Comparison of ENCODE assay signal across 11 mouse cellular contexts in genomic region chr12:36207800-36208148, GRCm38 (mm10). TPM values are rescaled to one million over a fixed set of nuclear protein-coding genes. Genes with fewer than 3 reads are reported as not detected.
DNase-seq lines count a peak whose midpoint lies in the region; ATAC-seq and TF ChIP-seq lines count a peak whose summit lies in the region.
"Had no signal": no experiment of that assay in that cellular context is flagged by ENCODE, and none has a peak within 500 bp of the region (broad histone marks: within the 10 kb centered on the region; RNA-seq: fewer than 3 reads in every experiment).

No protein-coding gene starts in this region.

- no peaks in the 10 kb centered on the region for H3K36me3 ChIP-seq in kidney, embryonic 16.5 days (ENCODE audit: insufficient read depth, low read length)
- no peaks in the 10 kb centered on the region for H3K36me3 ChIP-seq in forebrain, embryonic 15.5 days
- no peaks in the 10 kb centered on the region for H3K36me3 ChIP-seq in hindbrain, postnatal 0 days (ENCODE audit: insufficient read depth, low read length)
- H3K36me3 ChIP-seq in neural tube, embryonic 12.5 days = no peaks in the 10 kb centered on the region

- WGBS in kidney, embryonic 16.5 days = 69% methylated on average over 7 of the region's 7 CpGs
- WGBS in forebrain, embryonic 15.5 days = 65% methylated on average over 7 of the region's 7 CpGs
- WGBS in hindbrain, postnatal 0 days = 48% methylated on average over 7 of the region's 7 CpGs
- WGBS in neural tube, embryonic 12.5 days = 63% methylated on average over 7 of the region's 7 CpGs

- ATAC-seq in kidney, embryonic 16.5 days (ENCODE audit: low FRiP score, low TSS enrichment) = no peak
- no peak for ATAC-seq in forebrain, embryonic 15.5 days (replicated peaks)
- no peak for ATAC-seq in hindbrain, postnatal 0 days
- peak; percentile 56; the same call in 1 of the 2 replicates for ATAC-seq in neural tube, embryonic 12.5 days (ENCODE audit: low FRiP score, low read depth)

- 0 out of 2 replicates have a peak overlapping the region, but pooled peaks have one; percentile 5 for H3K4me3 ChIP-seq in kidney, embryonic 16.5 days (ENCODE audit: low read length)
- no peak overlapping the region for H3K4me3 ChIP-seq in forebrain, embryonic 15.5 days
- H3K4me3 ChIP-seq in hindbrain, postnatal 0 days (ENCODE audit: low read length) = peak overlapping the region; percentile 8
- no peak overlapping the region for H3K4me3 ChIP-seq in neural tube, embryonic 12.5 days

- no peak overlapping the region for H3K9ac ChIP-seq in kidney, embryonic 16.5 days (replicated peaks; ENCODE audit: low read length)
- no peak overlapping the region for H3K9ac ChIP-seq in forebrain, embryonic 15.5 days (replicated peaks)
- H3K9ac ChIP-seq in hindbrain, postnatal 0 days (replicated peaks; ENCODE audit: low read length) = no peak overlapping the region
- no peak overlapping the region for H3K9ac ChIP-seq in neural tube, embryonic 12.5 days

- no peak overlapping the region for H3K27ac ChIP-seq in kidney, embryonic 16.5 days (ENCODE audit: low read length)
- H3K27ac ChIP-seq in forebrain, embryonic 15.5 days (replicated peaks) = 0 out of 2 replicates have a peak overlapping the region, but pooled peaks have one; percentile 24
- H3K27ac ChIP-seq in hindbrain, postnatal 0 days = no peak overlapping the region
- H3K27ac ChIP-seq in neural tube, embryonic 12.5 days = no peak overlapping the region

- TF ChIP-seq CTCF in hindbrain, postnatal 0 days (IDR thresholded peaks at IDR 0.05; ENCODE audit: low read depth) = no peak

- H3K27me3 ChIP-seq in kidney, embryonic 16.5 days (ENCODE audit: insufficient read depth, low read length) = no peaks in the 10 kb centered on the region
- H3K27me3 ChIP-seq in forebrain, embryonic 15.5 days = no peaks in the 10 kb centered on the region
- no peaks in the 10 kb centered on the region for H3K27me3 ChIP-seq in hindbrain, postnatal 0 days (ENCODE audit: insufficient read depth, low read length)
- H3K27me3 ChIP-seq in neural tube, embryonic 12.5 days (replicated peaks) = no peaks in the 10 kb centered on the region

- H3K4me1 ChIP-seq in kidney, embryonic 16.5 days (ENCODE audit: insufficient read depth, low read length) = peaks cover 4% of the 10 kb centered on the region; the same call in 1 of the 2 replicates
- peaks cover 9% of the 10 kb centered on the region for H3K4me1 ChIP-seq in forebrain, embryonic 15.5 days
- peaks cover 3% of the 10 kb centered on the region; the same call in 1 of the 2 replicates for H3K4me1 ChIP-seq in hindbrain, postnatal 0 days (ENCODE audit: insufficient read depth, low read length)
- H3K4me1 ChIP-seq in neural tube, embryonic 12.5 days = peaks cover 8% of the 10 kb centered on the region; the same call in 1 of the 2 replicates

- DNase-seq in kidney, adult 18-20 months = no peak
- no peak for DNase-seq in hindbrain, postnatal 0 days (ENCODE audit: low spot score)
- DNase-seq in ovary, postnatal 10 days (ENCODE audit: low spot score) = no peak
- no peak for DNase-seq in right cerebral cortex, postnatal 14 days

- no peaks in the 10 kb centered on the region for H3K9me3 ChIP-seq in kidney, embryonic 16.5 days (ENCODE audit: low read length)
- H3K9me3 ChIP-seq in forebrain, embryonic 15.5 days = no peaks in the 10 kb centered on the region
- no peaks in the 10 kb centered on the region for H3K9me3 ChIP-seq in hindbrain, postnatal 0 days (ENCODE audit: low read length)
- no peaks in the 10 kb centered on the region for H3K9me3 ChIP-seq in neural tube, embryonic 12.5 days

- peak overlapping the region; percentile 9 for H3K4me2 ChIP-seq in kidney, embryonic 16.5 days (replicated peaks; ENCODE audit: low read depth, low read length)
- peak overlapping the region; percentile 23 for H3K4me2 ChIP-seq in forebrain, embryonic 15.5 days (replicated peaks)
- H3K4me2 ChIP-seq in hindbrain, postnatal 0 days (ENCODE audit: low read depth, low read length) = peak overlapping the region; percentile 51
- peak overlapping the region; percentile 35 for H3K4me2 ChIP-seq in neural tube, embryonic 12.5 days (replicated peaks)

RNA-seq across cellular contexts. Expression of gene Lrrc72, which starts 45.4 kb away (rescaled TPM):
- polyA plus RNA-seq in kidney, embryonic 16.5 days (2015; fragmentation: Nextera tagmentation; extraction: Ambion mirVana) = not detected in 2 replicates
- polyA plus RNA-seq in forebrain, embryonic 15.5 days (2015; fragmentation: Nextera tagmentation; extraction: Ambion mirVana) = not detected in 2 replicates
- total RNA-seq in hindbrain, postnatal 0 days (2014; rRNA removed) = not detected in 2 replicates
- polyA plus RNA-seq in hindbrain, postnatal 0 days (2015; fragmentation: Nextera tagmentation; extraction: Ambion mirVana) = not detected in 2 replicates
- not detected in 2 replicates for polyA plus RNA-seq in neural tube, embryonic 12.5 days (2016; fragmentation: Nextera tagmentation; extraction: Ambion mirVana)
- total RNA-seq: adrenal gland, adult 18-20 months; ES-E14; heart, postnatal 4 days; left cerebral cortex, adult 18-20 months had no signal

RNA-seq across cellular contexts. Expression of gene Bzw2, which starts 49.9 kb away (rescaled TPM):
- polyA plus RNA-seq in kidney, embryonic 16.5 days (2015; fragmentation: Nextera tagmentation; extraction: Ambion mirVana) = 198 and 218 TPM in 2 replicates
- 515 and 540 TPM in 2 replicates for polyA plus RNA-seq in forebrain, embryonic 15.5 days (2015; fragmentation: Nextera tagmentation; extraction: Ambion mirVana)
- total RNA-seq in hindbrain, postnatal 0 days (2014; rRNA removed) = 156 and 184 TPM in 2 replicates
- 254 and 263 TPM in 2 replicates for polyA plus RNA-seq in hindbrain, postnatal 0 days (2015; fragmentation: Nextera tagmentation; extraction: Ambion mirVana)
- polyA plus RNA-seq in neural tube, embryonic 12.5 days (2016; fragmentation: Nextera tagmentation; extraction: Ambion mirVana) = 313 and 315 TPM in 2 replicates

RNA-seq across cellular contexts. Expression of gene Ankmy2, which starts 50.9 kb away (rescaled TPM):
- 37.4 and 41.6 TPM in 2 replicates for polyA plus RNA-seq in kidney, embryonic 16.5 days (2015; fragmentation: Nextera tagmentation; extraction: Ambion mirVana)
- polyA plus RNA-seq in forebrain, embryonic 15.5 days (2015; fragmentation: Nextera tagmentation; extraction: Ambion mirVana) = 59.7 and 60.2 TPM in 2 replicates
- 51.0 and 56.3 TPM in 2 replicates for total RNA-seq in hindbrain, postnatal 0 days (2014; rRNA removed)
- 72.1 and 74.1 TPM in 2 replicates for polyA plus RNA-seq in hindbrain, postnatal 0 days (2015; fragmentation: Nextera tagmentation; extraction: Ambion mirVana)
- 30.2 and 32.2 TPM in 2 replicates for polyA plus RNA-seq in neural tube, embryonic 12.5 days (2016; fragmentation: Nextera tagmentation; extraction: Ambion mirVana)

Comparison
In these comparisons a context has a peak if more than half of its experiments do, and no peak if none do; other contexts are left out.
1. H3K4me3 ChIP-seq: peak in kidney, embryonic 16.5 days (single experiment) and hindbrain, postnatal 0 days (single experiment); none in forebrain, embryonic 15.5 days (single experiment) and neural tube, embryonic 12.5 days (single experiment).
2. Peak in every context shown above with its lines, with median percentiles within 50 percentile points of each other: H3K4me2 ChIP-seq.